Mouse (Mus musculus): Measurements from ENCODE around the gene Sub1. TPM values are rescaled to one million over a fixed set of nuclear protein-coding genes. Genes with fewer than 3 reads are reported as not detected.

The Sub1 gene
- polyA plus RNA-seq, 1 experiment from 2014 or later, result 469 TPM

DNA sequence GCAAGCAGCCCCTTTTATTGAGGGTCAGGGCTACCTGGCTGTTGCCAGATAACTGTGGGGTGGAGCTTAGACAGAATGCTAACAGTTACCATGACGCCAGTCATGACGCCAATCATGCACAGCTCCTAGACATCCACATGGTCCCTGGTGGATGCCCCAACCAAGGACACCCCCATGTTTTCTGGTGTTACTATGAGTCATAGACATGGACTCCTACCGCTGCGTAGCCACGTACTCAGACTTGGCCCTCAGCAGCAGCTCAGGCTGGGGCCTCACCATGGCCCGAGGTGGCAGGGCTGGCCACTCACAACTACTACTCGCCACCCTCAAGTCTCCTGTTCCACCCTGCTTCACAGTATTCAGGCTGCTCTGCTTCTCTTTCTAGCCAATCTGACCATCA lies 45.6 kb downstream of the Sub1 start:
- 94% methylated on average over 7 of the region's 7 CpGs for WGBS
- no peak overlapping the region for H3K9ac ChIP-seq
- ATAC-seq (replicated peaks), result no peak

DNA sequence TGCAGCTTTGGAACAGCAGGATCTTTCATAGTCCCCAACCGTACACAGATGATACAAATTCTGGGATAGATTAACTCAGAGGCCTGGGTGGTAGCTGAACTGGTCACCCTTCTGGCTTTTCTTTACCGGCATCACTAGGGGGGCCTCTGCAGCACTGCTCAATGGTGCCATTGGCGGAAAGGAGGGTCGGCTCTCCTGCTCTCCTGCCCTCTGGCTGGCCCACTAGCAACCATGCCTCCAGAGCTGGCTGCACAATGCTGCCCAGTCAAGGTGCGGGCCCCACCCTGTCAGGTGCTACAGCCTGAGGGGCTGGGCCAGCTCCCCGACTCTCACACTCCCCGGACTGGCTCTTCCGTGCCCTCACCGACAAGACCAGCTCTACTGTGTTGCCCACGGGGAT lies 46.6 kb downstream of the Sub1 start:
- H3K27ac ChIP-seq, result no peak overlapping the region

More for the DNA sequence above, 45.6 kb downstream of the Sub1 start:
- Histone ChIP-seq H3K36me3 (replicated peaks) (no peaks in the 10 kb centered on the region), H3K9me3 (no peaks in the 10 kb centered on the region), H3K4me2 (no peak overlapping the region), H3K4me1 (no peaks in the 10 kb centered on the region), H3K27me3 (replicated peaks) (no peaks in the 10 kb centered on the region), H3K27ac (no peak overlapping the region), H3K4me3 (no peak overlapping the region)

DNA sequence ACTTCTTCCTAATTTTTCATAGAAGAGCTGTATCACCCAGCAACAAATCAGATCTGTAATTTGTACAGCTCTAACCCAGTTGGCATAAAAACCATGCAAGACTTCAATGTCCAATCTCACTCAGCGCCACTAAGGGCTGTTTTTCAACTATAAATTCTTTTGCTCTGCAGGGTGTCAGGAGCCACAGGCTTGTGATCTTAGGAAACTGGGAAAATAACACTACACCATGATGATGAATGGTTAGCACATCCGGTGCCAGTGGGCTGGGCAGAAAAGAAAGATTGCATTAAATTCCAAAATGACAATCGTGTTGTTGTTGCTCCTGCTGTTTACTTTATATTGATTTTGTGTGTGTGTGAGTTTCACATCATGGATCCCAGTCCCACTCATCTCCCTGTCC lies 47.3 kb downstream of the Sub1 start:
- Histone ChIP-seq H3K4me3 (no peak overlapping the region), H3K9ac (no peak overlapping the region), H3K4me2 (no peak overlapping the region), H3K36me3 (replicated peaks) (no peaks in the 10 kb centered on the region), H3K4me1 (no peaks in the 10 kb centered on the region), H3K9me3 (no peaks in the 10 kb centered on the region), H3K27ac (no peak overlapping the region), H3K27me3 (replicated peaks) (no peaks in the 10 kb centered on the region)
- 91% methylated on average over 3 of the region's 3 CpGs for WGBS
- no peak for ATAC-seq (replicated peaks)

More for the DNA sequence above, 46.6 kb downstream of the Sub1 start:
- H3K9me3 ChIP-seq, result no peaks in the 10 kb centered on the region
- no peaks in the 10 kb centered on the region for H3K27me3 ChIP-seq (replicated peaks)
- H3K4me2 ChIP-seq, result no peak overlapping the region
- no peak overlapping the region for H3K4me3 ChIP-seq
- H3K9ac ChIP-seq, result no peak overlapping the region
- H3K4me1 ChIP-seq, result no peaks in the 10 kb centered on the region
- no peak for ATAC-seq (replicated peaks)
- H3K36me3 ChIP-seq (replicated peaks), result no peaks in the 10 kb centered on the region
- WGBS, result 90% methylated on average over 10 of the region's 10 CpGs

DNA sequence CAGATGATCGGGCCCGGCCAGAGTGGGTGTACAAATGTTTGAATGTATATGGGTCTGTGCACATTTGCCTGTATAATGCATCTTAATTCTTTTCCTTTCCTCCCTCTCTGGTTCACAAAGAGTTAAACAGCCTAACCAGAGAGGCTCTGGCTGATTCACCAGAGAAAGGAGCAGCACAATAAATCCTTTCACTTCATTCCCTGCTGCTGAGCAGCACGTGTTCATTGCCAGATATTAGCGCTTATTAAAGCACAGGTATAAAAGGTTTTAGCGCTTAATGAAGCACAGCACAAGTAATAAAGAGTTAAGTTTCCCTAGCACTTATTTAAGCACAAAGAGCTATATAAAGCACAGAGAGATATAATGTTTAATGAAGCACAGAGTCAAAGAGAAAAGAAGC lies 55.9 kb downstream of the Sub1 start:
- Histone ChIP-seq H3K9me3 (no peaks in the 10 kb centered on the region), H3K4me2 (no peak overlapping the region), H3K36me3 (replicated peaks) (no peaks in the 10 kb centered on the region), H3K4me1 (no peaks in the 10 kb centered on the region), H3K27ac (no peak overlapping the region), H3K4me3 (no peak overlapping the region), H3K27me3 (replicated peaks) (no peaks in the 10 kb centered on the region), H3K9ac (no peak overlapping the region)
- WGBS, result 46% methylated on average over 5 of the region's 5 CpGs
- no peak for ATAC-seq (replicated peaks)

Other genes starting within 250 kb of the Sub1 start
- gene Npr3, start 89.7 kb downstream of the Sub1 start, polyA plus RNA-seq (2015; fragmentation: Nextera tagmentation; extraction: Ambion mirVana), result 0.87 and 1.1 TPM in 2 replicates
- gene Zfr, start 120.8 kb upstream of the Sub1 start, polyA plus RNA-seq (2015; fragmentation: Nextera tagmentation; extraction: Ambion mirVana), result 176 and 180 TPM in 2 replicates
- 8.3 and 9.6 TPM in 2 replicates for gene Mtmr12, start 208.0 kb upstream of the Sub1 start, polyA plus RNA-seq (2015; fragmentation: Nextera tagmentation; extraction: Ambion mirVana)

All from midbrain, embryonic 15.5 days (tissue).